Mouse (Mus musculus): Measurements from ENCODE around the gene Emg1.

- TF ChIP-seq CTCF (IDR thresholded peaks at IDR 0.05; ENCODE audit: low read depth, low read length) = no peak
- no peak for TF ChIP-seq POLR2AphosphoS5 (IDR thresholded peaks at IDR 0.05; ENCODE audit: insufficient replicate concordance, low read depth, low read length)
- TF ChIP-seq TAL1 (conservative IDR thresholded peaks at IDR 0.05; ENCODE audit: low read depth, low read length) = no peak
- no peak for TF ChIP-seq GATA1 (IDR thresholded peaks at IDR 0.05; ENCODE audit: borderline replicate concordance, low read length)
Measured at GRCm38 (mm10) chr6:124699366-124699765, 12.6 kb downstream of the Emg1 start.
